Mouse (Mus musculus) heart, adult 2 months (tissue): ENCODE data around the gene Armc2.

Source experiments
- CTCF ChIP-seq: fragments of 200-600 bp; IDR thresholded peaks from 2 replicates; pipeline ENCODE4 v1.8.1; 2022; ENCODE audit warnings: antibody characterized with exemption, mild to moderate bottlenecking, moderate library complexity
- EP300 ChIP-seq: fragments of 200-500 bp; IDR thresholded peaks from 2 replicates; pipeline ENCODE4 v1.6.1; 2011; ENCODE audit warnings: low read depth, low read length, control low read depth; ENCODE audit not compliant: insufficient read depth
- POLR2A ChIP-seq: fragments of 200-500 bp; IDR thresholded peaks from 2 replicates; pipeline ENCODE4 v1.6.1; 2011; ENCODE audit warnings: mild to moderate bottlenecking, low read depth, low read length, control low read depth; ENCODE audit not compliant: insufficient read depth

GRCm38 (mm10) chr10:41988930-41989329 is 29.3 kb downstream of the Armc2 start:
- TF ChIP-seq EP300 (no peak), CTCF (no peak), POLR2A (no peak)
